Mouse (Mus musculus): ENCODE data around the gene Adcy1.

- no peak for TF ChIP-seq POLR2A (IDR thresholded peaks at IDR 0.05; ENCODE audit: insufficient read depth, low read depth, low read length)
- TF ChIP-seq CTCF (IDR thresholded peaks at IDR 0.05): no peak
- no peak for TF ChIP-seq EP300 (IDR thresholded peaks at IDR 0.05; ENCODE audit: insufficient read depth, low read depth, low read length)
Measured at GRCm38 (mm10) chr11:7214342-7214660, 151.0 kb downstream of the Adcy1 start.

Data from heart, adult 2 months (tissue).